Mouse (Mus musculus) lung, adult 2 months (tissue): Measurements from ENCODE around the gene Gm10642. TPM values are rescaled to one million over a fixed set of nuclear protein-coding genes. Genes with fewer than 3 reads are reported as not detected.

Experiments used
- DNase-seq: peaks from one replicate; pipeline ENCODE4 v3.0.0; 2022
- H3K4me1 ChIP-seq: fragments of 200-500 bp; 2 replicates; pipeline ENCODE4 v1.6.1; 2011; ENCODE audit warnings: low read length; ENCODE audit not compliant: control insufficient read depth, insufficient read depth
- H3K4me3 ChIP-seq: fragments of 200-500 bp; replicated peaks from 2 replicates; pipeline ENCODE3; 2011; ENCODE audit warnings: low read depth, mild to moderate bottlenecking, control low read depth, low read length; ENCODE audit errors: extremely low read depth
- CTCF ChIP-seq: fragments of 200-500 bp; IDR thresholded peaks from 2 replicates; pipeline ENCODE4 v1.5.1; 2011; ENCODE audit warnings: mild to moderate bottlenecking, low read length, control low read depth; ENCODE audit not compliant: insufficient read depth
- POLR2A ChIP-seq: fragments of 200-500 bp; IDR thresholded peaks from 2 replicates; pipeline ENCODE4 v1.6.1; 2011; ENCODE audit warnings: low read depth, mild to moderate bottlenecking, control low read depth, low read length, borderline replicate concordance; ENCODE audit errors: extremely low read depth
- WGBS: fragments of 180-500 bp; shearing (Covaris S2); methylation state at CpG from one replicate; pipeline ENCODE4 v1.1.7; 2018; 5-methylcytosine and 5-hydroxymethylcytosine counted together
- polyA plus RNA-seq: library from polyadenylated mRNA; depleted of rRNA; stranded (reverse); fragments of >200 nt; gene quantifications from 2 replicates; pipeline ENCODE4 v1.2.3, GENCODE M21; 2012; rRNA removed

Gm10642 gene
- polyA plus RNA-seq = 0.76 and 0.98 TPM in 2 replicates

GRCm38 (mm10) chr9:70656130-70657007 is at the start of gene Gm10642:
TSS of gene Gm10642 (plus strand) at chr9:70656251.
- Histone ChIP-seq H3K4me1 (peaks cover 12% of the 10 kb centered on the region), H3K4me3 (peak within 1 kb of the TSS; percentile 68)
- under 1% methylated on average over 67 of the region's 72 CpGs for WGBS
- peak; percentile 63 for DNase-seq
- TF ChIP-seq POLR2A (peak; percentile 35; the same call in 1 of the 2 replicates), CTCF (no peak)

- no peak for DNase-seq
- no peak for TF ChIP-seq CTCF
- TF ChIP-seq POLR2A = no peak
- 64% methylated on average over 3 of the region's 3 CpGs for WGBS
Observed at GRCm38 (mm10) chr9:70611026-70611673, 44.9 kb upstream of the Gm10642 start.

GRCm38 (mm10) chr9:70629711-70630110 is 26.3 kb upstream of the Gm10642 start:
- H3K4me1 ChIP-seq = no peaks in the 10 kb centered on the region; the same call in 1 of the 2 replicates
- no peak overlapping the region for H3K4me3 ChIP-seq
- no peak for DNase-seq
- TF ChIP-seq CTCF (no peak), POLR2A (no peak)
- WGBS = 69% methylated on average over 2 of the region's 2 CpGs

More at GRCm38 (mm10) chr9:70611026-70611673, 44.9 kb upstream of the Gm10642 start:
- no peak overlapping the region for H3K4me3 ChIP-seq
- H3K4me1 ChIP-seq = no peaks in the 10 kb centered on the region; the same call in 1 of the 2 replicates

- WGBS = 24% methylated on average over 5 of the region's 5 CpGs
- H3K4me1 ChIP-seq = no peaks in the 10 kb centered on the region; the same call in 1 of the 2 replicates
- TF ChIP-seq CTCF = no peak
- TF ChIP-seq POLR2A = no peak
- no peak for DNase-seq
- H3K4me3 ChIP-seq = no peak overlapping the region
Observed at GRCm38 (mm10) chr9:70631665-70632064, 24.4 kb upstream of the Gm10642 start.

GRCm38 (mm10) chr9:70636748-70637147 is 19.3 kb upstream of the Gm10642 start:
- 68% methylated on average over 2 of the region's 2 CpGs for WGBS
- no peaks in the 10 kb centered on the region for H3K4me1 ChIP-seq
- no peak overlapping the region for H3K4me3 ChIP-seq
- DNase-seq = no peak
- TF ChIP-seq POLR2A (no peak), CTCF (no peak)

- WGBS = 71% methylated on average over 2 of the region's 2 CpGs
- no peak overlapping the region for H3K4me3 ChIP-seq
- H3K4me1 ChIP-seq = peaks cover 8% of the 10 kb centered on the region; the same call in 1 of the 2 replicates
- DNase-seq = no peak
- no peak for TF ChIP-seq POLR2A
- no peak for TF ChIP-seq CTCF
Observed at GRCm38 (mm10) chr9:70650260-70650659, 5.8 kb upstream of the Gm10642 start.

GRCm38 (mm10) chr9:70650994-70651393 is 5.1 kb upstream of the Gm10642 start:
- Histone ChIP-seq H3K4me3 (no peak overlapping the region), H3K4me1 (peaks cover 10% of the 10 kb centered on the region)
- no peak for TF ChIP-seq POLR2A
- 91% methylated on average over 1 of the region's 1 CpGs for WGBS
- DNase-seq = no peak

- no peak for DNase-seq
- WGBS = 69% methylated on average over 2 of the region's 2 CpGs
- peaks cover 10% of the 10 kb centered on the region for H3K4me1 ChIP-seq
- no peak overlapping the region for H3K4me3 ChIP-seq
- TF ChIP-seq CTCF (no peak), POLR2A (no peak)
Observed at GRCm38 (mm10) chr9:70652221-70652620, 3.8 kb upstream of the Gm10642 start.

- no peak overlapping the region for H3K4me3 ChIP-seq
- no peak for TF ChIP-seq CTCF
- no peak for TF ChIP-seq POLR2A
- peaks cover 12% of the 10 kb centered on the region for H3K4me1 ChIP-seq
- WGBS = 53% methylated on average over 2 of the region's 2 CpGs
- no peak for DNase-seq
Observed at GRCm38 (mm10) chr9:70653875-70654274, 2.2 kb upstream of the Gm10642 start.
